Mouse (Mus musculus) monocyte, adult 5-6 weeks (primary cell): ENCODE measurements around the gene Slc43a1. TPM values are rescaled to one million over a fixed set of nuclear protein-coding genes. Genes with fewer than 3 reads are reported as not detected.
A peak's percentile ranks its signal among the peaks of the same experiment; 100 is the strongest.
"Not testable (repeated sequence)": the region's sequence is repeated elsewhere in the genome, so short reads cannot be mapped to it uniquely, and the experiment has no call there.

Experiments used
- ATAC-seq: fragments of 153-309, 156-312 bp; replicated peaks from 2 replicates; pipeline ENCODE4 v1.8.0; 2017; ENCODE audit warnings: mild to moderate bottlenecking; ENCODE audit not compliant: low TSS enrichment, insufficient number of reproducible peaks, severe bottlenecking, poor library complexity, low FRiP score
- total RNA-seq: library from RNA; stranded (forward); fragments of 200-1000, 200-491, 200-594 nt; gene quantifications from 3 replicates; pipeline ENCODE4 v1.2.3, GENCODE M21; 2017

Slc43a1 gene
- total RNA-seq = 0.29 to 0.32 TPM in 2 of 3 replicates, not detected in the other

- no peak for ATAC-seq
These were observed at the start of gene Slc43a1 for GRCm38 (mm10) chr2:84838593-84838949. Gene Slc43a1, plus strand, starts transcription at chr2:84838850.

- ATAC-seq = no peak
These were observed 48.2 kb upstream of the Slc43a1 start for GRCm38 (mm10) chr2:84790418-84790817.

- ATAC-seq = no peak
These were observed 46.1 kb upstream of the Slc43a1 start for GRCm38 (mm10) chr2:84792516-84792915.

- ATAC-seq = no peak
These were observed 45.5 kb upstream of the Slc43a1 start for GRCm38 (mm10) chr2:84793154-84793553.

- no peak for ATAC-seq
These were observed 44.8 kb upstream of the Slc43a1 start for GRCm38 (mm10) chr2:84793871-84794270.

GRCm38 (mm10) chr2:84797833-84798492 is 40.7 kb upstream of the Slc43a1 start:
- ATAC-seq = 0 out of 2 replicates have a peak, but pooled peaks have one; percentile 42

GRCm38 (mm10) chr2:84798493-84798921 is 40.1 kb upstream of the Slc43a1 start, which contains the start of gene Ube2l6:
Gene Ube2l6, plus strand, starts transcription at chr2:84798828.
- peak; percentile 37 for ATAC-seq

GRCm38 (mm10) chr2:84799041-84799561 is 39.5 kb upstream of the Slc43a1 start:
- peak; percentile 65 for ATAC-seq

GRCm38 (mm10) chr2:84800304-84800703 is 38.3 kb upstream of the Slc43a1 start:
- no peak for ATAC-seq

- ATAC-seq = not testable (repeated sequence)
These were observed 37.4 kb upstream of the Slc43a1 start for GRCm38 (mm10) chr2:84801223-84801622.

- no peak for ATAC-seq
These were observed 34.7 kb upstream of the Slc43a1 start for GRCm38 (mm10) chr2:84803963-84804362.

- no peak for ATAC-seq
These were observed 32.1 kb upstream of the Slc43a1 start for GRCm38 (mm10) chr2:84806546-84806945.

- ATAC-seq = no peak
These were observed 29.3 kb upstream of the Slc43a1 start for GRCm38 (mm10) chr2:84809330-84809729.

- no peak for ATAC-seq
These were observed 28.1 kb upstream of the Slc43a1 start for GRCm38 (mm10) chr2:84810526-84810885.

- ATAC-seq = peak; percentile 85
These were observed 27.6 kb upstream of the Slc43a1 start for GRCm38 (mm10) chr2:84810886-84811577.

- ATAC-seq = no peak
These were observed 26.8 kb upstream of the Slc43a1 start for GRCm38 (mm10) chr2:84811880-84812279.

- no peak for ATAC-seq
These were observed 26.0 kb upstream of the Slc43a1 start for GRCm38 (mm10) chr2:84812676-84813075.

- no peak for ATAC-seq
These were observed 18.8 kb upstream of the Slc43a1 start for GRCm38 (mm10) chr2:84819861-84820260.

- no peak for ATAC-seq
These were observed 16.1 kb upstream of the Slc43a1 start, which contains the start of gene Smtnl1 for GRCm38 (mm10) chr2:84822552-84822951. Gene Smtnl1, minus strand, starts transcription at chr2:84822652.

- ATAC-seq = no peak
These were observed 15.4 kb upstream of the Slc43a1 start for GRCm38 (mm10) chr2:84823237-84823636.
